Mouse (Mus musculus) liver, embryonic 13.5 days (tissue): Measurements from ENCODE around the gene Capn5. TPM values are rescaled to one million over a fixed set of nuclear protein-coding genes. Genes with fewer than 3 reads are reported as not detected.

Source experiments
- ATAC-seq: fragments of 200-750 bp; cut with Nextera tagmentation; 2 replicates; pipeline ENCODE4 v1.8.0; 2017; ENCODE audit warnings: low read depth, mild to moderate bottlenecking, moderate number of reproducible peaks, moderate library complexity
- DNase-seq: peaks from one replicate; pipeline ENCODE4 v3.0.0; 2022
- H3K27ac ChIP-seq: fragments of 300-500 bp; sonication (generic); 2 replicates; pipeline ENCODE4 v1.5.1; 2015; ENCODE audit warnings: moderate library complexity, mild to moderate bottlenecking, inconsistent platforms
- H3K27me3 ChIP-seq: fragments of 300-500 bp; sonication (generic); 2 replicates; pipeline ENCODE4 v1.6.1; 2015; ENCODE audit warnings: mild to moderate bottlenecking, inconsistent platforms
- H3K36me3 ChIP-seq: fragments of 300-500 bp; sonication (generic); 2 replicates; pipeline ENCODE4 v1.6.1; 2015; ENCODE audit warnings: mild to moderate bottlenecking, inconsistent platforms
- H3K4me1 ChIP-seq: fragments of 300-500 bp; sonication (generic); replicated peaks from 2 replicates; pipeline ENCODE4 v1.6.1; 2015; ENCODE audit warnings: inconsistent platforms
- H3K4me2 ChIP-seq: fragments of 300-500 bp; sonication (generic); 2 replicates; pipeline ENCODE4 v1.6.1; 2015; ENCODE audit warnings: inconsistent platforms, mild to moderate bottlenecking, moderate library complexity
- H3K4me3 ChIP-seq: fragments of 300-500 bp; sonication (generic); replicated peaks from 2 replicates; pipeline ENCODE4 v1.5.1; 2015; ENCODE audit warnings: mild to moderate bottlenecking, inconsistent platforms
- H3K9ac ChIP-seq: fragments of 300-500 bp; sonication (generic); 2 replicates; pipeline ENCODE4 v1.6.1; 2015; ENCODE audit warnings: mild to moderate bottlenecking, inconsistent platforms
- H3K9me3 ChIP-seq: fragments of 300-500 bp; sonication (generic); replicated peaks from 2 replicates; pipeline ENCODE4 v1.6.1; 2016; ENCODE audit warnings: inconsistent platforms
- WGBS: fragments of 180-500 bp; shearing (Covaris S2); methylation state at CpG from one replicate; pipeline ENCODE4 v1.1.7; 2015; ENCODE audit not compliant: insufficient replicate concordance; 5-methylcytosine and 5-hydroxymethylcytosine counted together
- polyA plus RNA-seq: library from polyadenylated mRNA; unstranded; fragments of >200 nt; fragmentation: Nextera tagmentation; extraction: Ambion mirVana; gene quantifications from 2 replicates; pipeline ENCODE4 v1.2.1, GENCODE M21; 2015

Gene Capn5
- polyA plus RNA-seq, 1 experiment from 2014 or later, result 13.2 TPM

GRCm38 (mm10) chr7:98148721-98149407, 29.2 kb downstream of the Capn5 start:
- ATAC-seq (no peak), DNase-seq (no peak)
- 70% methylated on average over 10 of the region's 10 CpGs for WGBS
- Histone ChIP-seq H3K27ac (no peak overlapping the region), H3K4me2 (no peak overlapping the region), H3K36me3 (peaks cover 66% of the 10 kb centered on the region), H3K9me3 (no peaks in the 10 kb centered on the region), H3K4me1 (peaks cover 58% of the 10 kb centered on the region), H3K27me3 (no peaks in the 10 kb centered on the region), H3K4me3 (no peak overlapping the region), H3K9ac (no peak overlapping the region)

- Histone ChIP-seq H3K27ac (no peak overlapping the region), H3K4me2 (no peak overlapping the region), H3K36me3 (peaks cover 62% of the 10 kb centered on the region), H3K27me3 (no peaks in the 10 kb centered on the region), H3K9ac (no peak overlapping the region), H3K4me1 (peaks cover 57% of the 10 kb centered on the region), H3K9me3 (no peaks in the 10 kb centered on the region), H3K4me3 (no peak overlapping the region)
- ATAC-seq (no peak), DNase-seq (no peak)
- 88% methylated on average over 8 of the region's 8 CpGs for WGBS
These were observed 30.3 kb downstream of the Capn5 start for GRCm38 (mm10) chr7:98147766-98148165.

- H3K4me3 ChIP-seq, result no peak overlapping the region
- ATAC-seq (no peak), DNase-seq (no peak)
- H3K4me2 ChIP-seq, result no peak overlapping the region
- peaks cover 58% of the 10 kb centered on the region for H3K4me1 ChIP-seq
- H3K27ac ChIP-seq, result no peak overlapping the region
- H3K9me3 ChIP-seq, result no peaks in the 10 kb centered on the region
- H3K36me3 ChIP-seq, result peaks cover 49% of the 10 kb centered on the region
- H3K27me3 ChIP-seq, result no peaks in the 10 kb centered on the region
- no peak overlapping the region for H3K9ac ChIP-seq
- 78% methylated on average over 8 of the region's 8 CpGs for WGBS
These were observed 31.6 kb downstream of the Capn5 start for GRCm38 (mm10) chr7:98146447-98146845.

- WGBS, result 80% methylated on average over 11 of the region's 12 CpGs
- Histone ChIP-seq H3K27ac (no peak overlapping the region), H3K36me3 (peaks cover 47% of the 10 kb centered on the region), H3K4me1 (peaks cover 58% of the 10 kb centered on the region), H3K9ac (no peak overlapping the region), H3K27me3 (no peaks in the 10 kb centered on the region), H3K9me3 (no peaks in the 10 kb centered on the region), H3K4me3 (no peak overlapping the region), H3K4me2 (no peak overlapping the region)
- DNase-seq (no peak), ATAC-seq (no peak)
These were observed 32.1 kb downstream of the Capn5 start for GRCm38 (mm10) chr7:98145842-98146446.

- Histone ChIP-seq H3K27ac (no peak within 1 kb of the TSS), H3K36me3 (peaks cover 45% of the 10 kb centered on the region), H3K9me3 (no peaks in the 10 kb centered on the region), H3K4me1 (peaks cover 60% of the 10 kb centered on the region), H3K4me2 (no peak within 1 kb of the TSS), H3K9ac (no peak within 1 kb of the TSS), H3K4me3 (no peak within 1 kb of the TSS), H3K27me3 (no peaks in the 10 kb centered on the region)
- WGBS, result 77% methylated on average over 5 of the region's 5 CpGs
- no peak for ATAC-seq
- DNase-seq, result no peak
These were observed 32.7 kb downstream of the Capn5 start, which contains the start of gene Omp for GRCm38 (mm10) chr7:98145402-98145801. Gene Omp, minus strand, starts transcription at chr7:98145502.

- no peak overlapping the region for H3K4me2 ChIP-seq
- no peak for ATAC-seq
- H3K9ac ChIP-seq, result no peak overlapping the region
- no peak overlapping the region for H3K4me3 ChIP-seq
- no peaks in the 10 kb centered on the region for H3K9me3 ChIP-seq
- 85% methylated on average over 3 of the region's 3 CpGs for WGBS
- H3K27me3 ChIP-seq, result no peaks in the 10 kb centered on the region
- H3K4me1 ChIP-seq, result peaks cover 61% of the 10 kb centered on the region
- DNase-seq, result no peak
- no peak overlapping the region for H3K27ac ChIP-seq
- peaks cover 42% of the 10 kb centered on the region for H3K36me3 ChIP-seq
These were observed 35.4 kb downstream of the Capn5 start for GRCm38 (mm10) chr7:98142648-98143047.

GRCm38 (mm10) chr7:98142247-98142646, 35.8 kb downstream of the Capn5 start:
- ATAC-seq (no peak), DNase-seq (no peak)
- no peaks in the 10 kb centered on the region for H3K9me3 ChIP-seq
- peaks cover 39% of the 10 kb centered on the region for H3K36me3 ChIP-seq
- H3K9ac ChIP-seq, result no peak overlapping the region
- H3K4me1 ChIP-seq, result peaks cover 61% of the 10 kb centered on the region
- no peak overlapping the region for H3K4me3 ChIP-seq
- WGBS, result 85% methylated on average over 8 of the region's 8 CpGs
- H3K27me3 ChIP-seq, result no peaks in the 10 kb centered on the region
- H3K4me2 ChIP-seq, result no peak overlapping the region
- H3K27ac ChIP-seq, result no peak overlapping the region

GRCm38 (mm10) chr7:98141206-98141605, 36.9 kb downstream of the Capn5 start:
- no peak overlapping the region for H3K4me3 ChIP-seq
- WGBS, result 71% methylated on average over 3 of the region's 3 CpGs
- H3K9me3 ChIP-seq, result no peaks in the 10 kb centered on the region
- no peaks in the 10 kb centered on the region for H3K27me3 ChIP-seq
- DNase-seq (no peak), ATAC-seq (peak; percentile 53)
- peaks cover 30% of the 10 kb centered on the region for H3K36me3 ChIP-seq
- peaks cover 58% of the 10 kb centered on the region for H3K4me1 ChIP-seq
- H3K9ac ChIP-seq, result no peak overlapping the region
- no peak overlapping the region for H3K27ac ChIP-seq
- H3K4me2 ChIP-seq, result no peak overlapping the region

- peak; percentile 82 for ATAC-seq
- Histone ChIP-seq H3K9me3 (no peaks in the 10 kb centered on the region), H3K4me2 (0 out of 2 replicates have a peak overlapping the region, but pooled peaks have one; percentile 8), H3K36me3 (peaks cover 30% of the 10 kb centered on the region), H3K9ac (no peak overlapping the region; the same call in 1 of the 2 replicates), H3K4me3 (no peak overlapping the region), H3K27ac (peak overlapping the region; percentile 57), H3K4me1 (peaks cover 52% of the 10 kb centered on the region), H3K27me3 (no peaks in the 10 kb centered on the region)
- whole genome bisulfite sequencing, result 7% methylated on average over 2 of the region's 2 CpGs
- DNase-seq, result peak; percentile 29
These were observed 37.5 kb downstream of the Capn5 start for GRCm38 (mm10) chr7:98140597-98140996.

GRCm38 (mm10) chr7:98139216-98139615, 38.9 kb downstream of the Capn5 start:
- H3K4me1 ChIP-seq, result peaks cover 48% of the 10 kb centered on the region
- DNase-seq (no peak), ATAC-seq (no peak)
- no peak overlapping the region for H3K4me2 ChIP-seq
- no peak overlapping the region for H3K27ac ChIP-seq
- H3K27me3 ChIP-seq, result no peaks in the 10 kb centered on the region
- peaks cover 26% of the 10 kb centered on the region for H3K36me3 ChIP-seq
- WGBS, result 21% methylated on average over 9 of the region's 9 CpGs
- no peak overlapping the region for H3K4me3 ChIP-seq
- no peak overlapping the region for H3K9ac ChIP-seq
- H3K9me3 ChIP-seq, result no peaks in the 10 kb centered on the region

- H3K4me2 ChIP-seq, result no peak overlapping the region
- DNase-seq (no peak), ATAC-seq (no peak)
- H3K36me3 ChIP-seq, result peaks cover 25% of the 10 kb centered on the region
- H3K4me1 ChIP-seq, result peaks cover 46% of the 10 kb centered on the region
- H3K27ac ChIP-seq, result no peak overlapping the region
- no peaks in the 10 kb centered on the region for H3K9me3 ChIP-seq
- no peaks in the 10 kb centered on the region for H3K27me3 ChIP-seq
- H3K4me3 ChIP-seq, result no peak overlapping the region
- H3K9ac ChIP-seq, result no peak overlapping the region
- 78% methylated on average over 2 of the region's 2 CpGs for WGBS
These were observed 40.1 kb downstream of the Capn5 start for GRCm38 (mm10) chr7:98137995-98138394.

- Histone ChIP-seq H3K4me3 (no peak overlapping the region), H3K27me3 (no peaks in the 10 kb centered on the region), H3K36me3 (peaks cover 29% of the 10 kb centered on the region), H3K4me1 (peaks cover 42% of the 10 kb centered on the region), H3K27ac (no peak overlapping the region), H3K9me3 (no peaks in the 10 kb centered on the region), H3K9ac (no peak overlapping the region), H3K4me2 (no peak overlapping the region)
- 64% methylated on average over 3 of the region's 3 CpGs for WGBS
- no peak for ATAC-seq
- DNase-seq, result no peak
These were observed 40.5 kb downstream of the Capn5 start for GRCm38 (mm10) chr7:98137583-98137982.
